Mouse (Mus musculus) kidney, postnatal 0 days (tissue): Measurements from ENCODE around the gene Grk3. TPM values are rescaled to one million over a fixed set of nuclear protein-coding genes. Genes with fewer than 3 reads are reported as not detected.
A peak's percentile ranks its signal among the peaks of the same experiment; 100 is the strongest.

ENCODE experiments used
- ATAC-seq: fragments of 200-750 bp; cut with Nextera tagmentation; replicated peaks from 2 replicates; pipeline ENCODE4 v1.8.0; 2017; ENCODE audit warnings: low read depth, moderate number of reproducible peaks, moderate TSS enrichment, moderate library complexity; ENCODE audit not compliant: low FRiP score
- DNase-seq: peaks from one replicate; pipeline ENCODE4 v3.0.0-alpha.2; 2016; ENCODE audit warnings: low spot score
- H3K27ac ChIP-seq: fragments of 300-500 bp; sonication (generic); 2 replicates; pipeline ENCODE4 v1.5.1; 2014; ENCODE audit warnings: mild to moderate bottlenecking
- H3K27me3 ChIP-seq: fragments of 300-500 bp; sonication (generic); 2 replicates; pipeline ENCODE4 v1.6.1; 2014; ENCODE audit warnings: low read length, mixed read lengths; ENCODE audit not compliant: insufficient read depth
- H3K36me3 ChIP-seq: fragments of 300-500 bp; sonication (generic); 2 replicates; pipeline ENCODE4 v1.6.1; 2014; ENCODE audit warnings: low read length, mixed read lengths; ENCODE audit not compliant: insufficient read depth
- H3K4me1 ChIP-seq: fragments of 300-500 bp; sonication (generic); replicated peaks from 2 replicates; pipeline ENCODE4 v1.6.1; 2014; ENCODE audit warnings: antibody characterized with exemption, low read length, mixed read lengths; ENCODE audit not compliant: insufficient read depth
- H3K4me2 ChIP-seq: fragments of 300-500 bp; sonication (generic); 2 replicates; pipeline ENCODE4 v1.6.1; 2014; ENCODE audit warnings: mild to moderate bottlenecking, low read length, moderate library complexity, mixed read lengths
- H3K4me3 ChIP-seq: fragments of 300-500 bp; sonication (generic); replicated peaks from 2 replicates; pipeline ENCODE4 v1.5.1; 2014; ENCODE audit warnings: low read depth, low read length
- H3K9ac ChIP-seq: fragments of 300-500 bp; sonication (generic); 2 replicates; pipeline ENCODE4 v1.6.1; 2014; ENCODE audit warnings: low read depth, low read length
- H3K9me3 ChIP-seq: fragments of 300-500 bp; sonication (generic); replicated peaks from 2 replicates; pipeline ENCODE4 v1.6.1; 2016; ENCODE audit warnings: low read length, inconsistent platforms, mixed read lengths
- CTCF ChIP-seq: IDR thresholded peaks from 2 replicates; pipeline ENCODE4 v1.5.1; 2016; ENCODE audit warnings: antibody characterized with exemption, low read depth, mild to moderate bottlenecking, moderate library complexity
- WGBS: fragments of 180-500 bp; shearing (Covaris S2); extraction: QIAGEN DNeasy Blood & Tissue Kit; methylation state at CpG from one replicate; pipeline ENCODE4 v1.1.7; 2014; 5-methylcytosine and 5-hydroxymethylcytosine counted together
- polyA plus RNA-seq: library from polyadenylated mRNA; unstranded; fragments of >200 nt; fragmentation: Nextera tagmentation; extraction: Ambion mirVana; gene quantifications from 2 replicates; pipeline ENCODE4 v1.2.1, GENCODE M21; 2015

Gene Grk3
- polyA plus RNA-seq, 1 experiment from 2014 or later, result 4.4 TPM

GRCm38 (mm10) chr5:112910381-112910780 is 105.2 kb downstream of the Grk3 start:
- DNase-seq, result no peak
- no peak overlapping the region for H3K4me2 ChIP-seq
- H3K36me3 ChIP-seq, result 0 out of 2 replicates have a peak, but pooled peaks cover 3% of the 10 kb centered on the region
- no peaks in the 10 kb centered on the region for H3K4me1 ChIP-seq
- no peak overlapping the region for H3K4me3 ChIP-seq
- no peak for TF ChIP-seq CTCF
- 87% methylated on average over 5 of the region's 5 CpGs for WGBS
- H3K9ac ChIP-seq, result no peak overlapping the region
- no peak for ATAC-seq
- H3K9me3 ChIP-seq, result no peaks in the 10 kb centered on the region
- H3K27me3 ChIP-seq, result no peaks in the 10 kb centered on the region
- no peak overlapping the region for H3K27ac ChIP-seq

DNA sequence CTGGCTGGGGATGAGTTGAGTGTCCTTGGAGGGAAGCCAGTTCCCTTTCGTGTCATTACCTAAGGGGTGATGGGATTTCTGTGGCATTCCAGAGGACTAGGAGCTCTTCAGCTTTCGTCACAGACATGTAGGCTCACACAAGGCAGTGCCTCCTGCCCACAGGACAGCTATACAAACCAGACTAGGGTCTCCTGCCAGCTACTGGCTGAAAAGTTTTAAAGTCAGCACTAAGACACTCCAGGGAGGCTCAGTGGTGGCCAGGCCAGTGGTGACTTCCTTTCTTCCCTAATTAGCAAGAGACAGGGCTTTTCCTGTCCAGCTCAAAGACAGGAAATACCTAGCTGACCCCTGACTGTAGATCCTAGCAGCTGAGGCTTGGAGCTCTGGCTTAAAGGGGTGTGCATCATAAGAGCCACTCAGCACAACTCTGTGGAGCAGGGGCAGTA is 107.4 kb downstream of the Grk3 start:
- no peak overlapping the region for H3K4me2 ChIP-seq
- WGBS, result 33% methylated on average over 2 of the region's 2 CpGs
- no peaks in the 10 kb centered on the region for H3K36me3 ChIP-seq
- TF ChIP-seq CTCF, result no peak
- ATAC-seq, result no peak
- H3K27me3 ChIP-seq, result no peaks in the 10 kb centered on the region
- H3K9ac ChIP-seq, result no peak overlapping the region
- H3K9me3 ChIP-seq, result no peaks in the 10 kb centered on the region
- no peak overlapping the region for H3K4me3 ChIP-seq
- H3K27ac ChIP-seq, result no peak overlapping the region
- H3K4me1 ChIP-seq, result no peaks in the 10 kb centered on the region
- peak; percentile 75 for DNase-seq

DNA sequence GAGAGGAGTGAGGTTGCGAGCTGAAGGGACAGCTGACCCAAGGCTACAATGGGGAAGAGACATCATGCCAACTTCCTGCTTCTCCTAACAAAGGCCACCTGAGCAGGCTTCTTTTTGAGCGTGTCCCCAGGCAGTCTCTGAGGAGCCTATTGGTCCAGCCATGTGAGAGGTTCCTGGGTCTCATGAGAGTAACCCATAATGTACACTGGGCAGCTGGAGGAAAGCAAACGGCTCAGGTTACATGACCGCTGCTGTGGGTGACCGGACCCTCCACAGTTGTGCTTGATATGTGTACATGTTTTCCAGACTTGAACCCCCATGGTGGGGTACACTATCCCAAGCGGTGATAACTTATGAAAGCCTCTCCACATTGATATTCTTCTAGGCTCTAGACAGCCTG is 108.1 kb downstream of the Grk3 start:
- Histone ChIP-seq H3K4me1 (no peaks in the 10 kb centered on the region), H3K4me2 (no peak overlapping the region), H3K9me3 (no peaks in the 10 kb centered on the region), H3K9ac (no peak overlapping the region), H3K27me3 (no peaks in the 10 kb centered on the region), H3K4me3 (no peak overlapping the region), H3K36me3 (no peaks in the 10 kb centered on the region), H3K27ac (no peak overlapping the region)
- no peak for TF ChIP-seq CTCF
- DNase-seq (no peak), ATAC-seq (no peak)
- 41% methylated on average over 6 of the region's 6 CpGs for WGBS

DNA sequence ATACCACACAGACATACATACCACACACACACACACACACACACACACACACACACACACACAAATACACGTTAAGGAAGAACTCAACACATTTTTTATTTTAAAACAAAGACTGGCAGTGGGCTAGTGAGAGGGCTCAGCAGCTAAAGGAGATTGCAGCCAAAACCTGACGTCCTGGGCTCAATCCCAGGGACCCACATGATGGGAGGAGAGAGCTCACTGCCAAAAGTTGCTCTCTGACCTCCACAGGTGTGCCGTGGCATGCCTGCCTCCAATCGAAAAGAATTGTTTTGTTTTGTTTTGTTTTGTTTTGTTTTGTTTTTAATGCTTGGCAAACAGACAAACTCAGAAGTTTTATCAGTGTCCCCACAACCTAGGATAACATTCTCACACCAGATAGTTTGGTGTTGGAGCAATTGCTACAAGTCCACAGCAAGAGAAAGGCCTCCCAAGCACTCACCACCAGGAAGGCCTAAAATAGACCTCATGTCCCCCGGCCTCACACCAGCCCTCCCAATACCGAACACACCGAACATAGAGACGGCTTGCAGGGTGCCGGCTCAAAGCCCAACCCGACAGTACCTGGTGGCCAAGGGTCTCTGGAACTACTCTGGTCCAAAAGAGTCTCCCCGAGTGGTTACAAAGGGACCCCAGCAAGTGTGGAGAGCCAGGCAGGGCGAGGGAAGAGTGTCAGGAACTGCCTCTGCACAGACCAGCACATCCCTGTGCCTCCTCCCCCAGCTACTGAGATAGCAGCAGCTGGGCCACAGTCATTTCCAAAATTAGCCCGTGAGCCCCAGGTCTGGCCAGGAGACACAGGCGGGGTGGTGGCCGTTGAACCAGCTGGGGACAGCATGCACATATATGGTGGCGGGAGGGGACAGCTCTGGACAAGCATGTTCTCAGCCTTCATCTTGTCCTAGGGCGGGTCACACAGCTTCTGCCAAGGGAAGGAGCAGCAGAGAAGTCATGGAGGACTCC is 119.6 kb downstream of the Grk3 start, which contains the start of gene Myo18b:
Myo18b (minus strand) TSS at position 689 of the 981 bp plus-strand sequence.
- no peak for DNase-seq
- Histone ChIP-seq H3K4me2 (no peak within 1 kb of the TSS), H3K27me3 (no peaks in the 10 kb centered on the region), H3K27ac (no peak within 1 kb of the TSS), H3K4me1 (no peaks in the 10 kb centered on the region), H3K4me3 (no peak within 1 kb of the TSS), H3K9me3 (no peaks in the 10 kb centered on the region), H3K9ac (no peak within 1 kb of the TSS), H3K36me3 (no peaks in the 10 kb centered on the region)
- no peak for ATAC-seq
- TF ChIP-seq CTCF, result no peak
- 77% methylated on average over 17 of the region's 17 CpGs for WGBS

DNA sequence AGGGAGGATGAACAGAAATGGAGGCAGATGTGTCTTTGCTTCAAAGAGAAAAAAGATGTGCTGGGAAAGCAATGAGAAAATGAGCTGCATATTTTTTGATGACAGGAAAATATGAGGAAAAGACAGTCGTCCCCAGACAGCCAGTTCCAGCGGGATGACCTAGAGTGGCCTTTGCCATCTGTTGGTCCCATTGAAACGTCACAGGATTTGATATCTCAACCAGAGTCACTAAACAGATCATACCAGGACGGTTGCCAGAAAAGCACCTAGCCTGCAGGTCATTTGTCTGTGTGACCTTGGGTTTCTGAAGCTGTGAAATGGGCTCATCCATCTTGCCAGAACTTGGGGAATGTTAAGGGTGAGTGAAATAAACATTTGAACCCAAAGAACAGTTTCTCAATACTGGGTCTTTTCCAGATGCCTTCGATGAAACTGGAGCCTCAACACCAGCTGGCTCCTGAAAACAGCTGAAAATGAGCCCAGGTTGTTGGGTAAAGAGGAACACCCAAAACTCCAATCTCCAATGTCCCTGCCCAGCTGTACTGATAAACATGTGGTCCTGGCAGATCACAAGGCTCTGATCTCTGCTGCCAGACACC is 122.0 kb downstream of the Grk3 start:
- TF ChIP-seq CTCF, result no peak
- Histone ChIP-seq H3K4me1 (no peaks in the 10 kb centered on the region), H3K27ac (no peak overlapping the region), H3K27me3 (no peaks in the 10 kb centered on the region), H3K4me2 (no peak overlapping the region), H3K9me3 (no peaks in the 10 kb centered on the region), H3K36me3 (no peaks in the 10 kb centered on the region), H3K9ac (no peak overlapping the region), H3K4me3 (no peak overlapping the region)
- ATAC-seq (no peak), DNase-seq (no peak)
- WGBS, result 59% methylated on average over 5 of the region's 5 CpGs

DNA sequence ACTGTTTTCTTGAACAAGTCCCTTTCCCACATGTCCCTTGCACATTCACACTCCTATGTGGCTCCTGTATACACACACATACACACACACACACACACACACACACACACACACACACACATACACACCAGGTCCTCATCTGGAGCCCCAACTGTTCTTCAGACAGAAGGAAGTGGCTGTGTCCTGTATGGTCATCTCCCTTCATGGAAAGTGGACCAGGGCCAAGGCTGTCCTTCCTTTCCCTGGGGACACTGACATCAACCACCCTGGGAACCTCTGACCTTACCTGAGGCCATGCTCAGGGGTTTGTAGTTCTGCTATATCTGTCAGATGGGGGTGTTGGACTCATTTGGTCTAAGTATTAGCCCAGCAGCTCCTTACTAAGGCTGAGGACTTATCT is 123.2 kb downstream of the Grk3 start:
- DNase-seq (no peak), ATAC-seq (no peak)
- Histone ChIP-seq H3K9me3 (no peaks in the 10 kb centered on the region), H3K27me3 (no peaks in the 10 kb centered on the region), H3K4me1 (no peaks in the 10 kb centered on the region), H3K4me2 (no peak overlapping the region), H3K9ac (no peak overlapping the region), H3K4me3 (no peak overlapping the region), H3K27ac (no peak overlapping the region), H3K36me3 (no peaks in the 10 kb centered on the region)
- TF ChIP-seq CTCF, result no peak
